Mouse (Mus musculus) T-helper 1 cell (primary cell): Measurements from ENCODE around the gene Tmem143.
"Not testable (repeated sequence)": the region's sequence is repeated elsewhere in the genome, so short reads cannot be mapped to it uniquely, and the experiment has no call there.

ENCODE experiments used
- in situ Hi-C: fragments of 300-600 bp; cut with MboI, MseI; formaldehyde crosslinking; loops from one replicate; pipeline ENCODE4 v1.15.1; 2025; ENCODE audit warnings: high pct_unique_total_duplicates

The Tmem143 gene

GRCm38 (mm10) chr7:45922928-45923761, 26.4 kb downstream of the Tmem143 start:
- in situ Hi-C loops: no loop called here

- in situ Hi-C loops: no loop called here
Observed at GRCm38 (mm10) chr7:45923762-45924428, 27.2 kb downstream of the Tmem143 start, which contains the start of gene Ccdc114. Ccdc114 (plus strand) TSS chr7:45924072.

- in situ Hi-C loops: no loop called here
Observed at GRCm38 (mm10) chr7:45924429-45924816, 27.7 kb downstream of the Tmem143 start.

- in situ Hi-C loops: no loop called here
Observed at GRCm38 (mm10) chr7:45928626-45929295, 32.0 kb downstream of the Tmem143 start.

GRCm38 (mm10) chr7:45929688-45930087, 32.9 kb downstream of the Tmem143 start:
- in situ Hi-C loops: no loop called here

GRCm38 (mm10) chr7:45933766-45934165, 37.0 kb downstream of the Tmem143 start:
- in situ Hi-C loops: not testable (repeated sequence)

- in situ Hi-C loops: loop anchor here (5.0 kb wide), 1 partner anchor 63 kb away; the partner anchor contains the start of gene Kdelr1
Observed at GRCm38 (mm10) chr7:45935114-45935513, 38.4 kb downstream of the Tmem143 start.

- in situ Hi-C loops: loop anchor here (5.0 kb wide), 3 partner anchors 68 to 208 kb away; partner anchors contain the start of gene Kdelr1
Observed at GRCm38 (mm10) chr7:45939836-45940235, 43.1 kb downstream of the Tmem143 start.

GRCm38 (mm10) chr7:45941986-45942385, 45.2 kb downstream of the Tmem143 start:
- in situ Hi-C loops: loop anchor here (5.0 kb wide), 2 partner anchors 75 to 210 kb away; no protein-coding TSS in a partner anchor

GRCm38 (mm10) chr7:45943280-45943679, 46.5 kb downstream of the Tmem143 start:
- in situ Hi-C loops: loop anchor here (5.0 kb wide), 2 partner anchors 74 to 211 kb away; no protein-coding TSS in a partner anchor

GRCm38 (mm10) chr7:45949061-45949460, 52.3 kb downstream of the Tmem143 start:
- in situ Hi-C loops: no loop called here

GRCm38 (mm10) chr7:45956611-45957010, 59.9 kb downstream of the Tmem143 start:
- in situ Hi-C loops: no loop called here
